Mouse (Mus musculus): Measurements from ENCODE around the gene S1pr1.

The S1pr1 gene

DNA sequence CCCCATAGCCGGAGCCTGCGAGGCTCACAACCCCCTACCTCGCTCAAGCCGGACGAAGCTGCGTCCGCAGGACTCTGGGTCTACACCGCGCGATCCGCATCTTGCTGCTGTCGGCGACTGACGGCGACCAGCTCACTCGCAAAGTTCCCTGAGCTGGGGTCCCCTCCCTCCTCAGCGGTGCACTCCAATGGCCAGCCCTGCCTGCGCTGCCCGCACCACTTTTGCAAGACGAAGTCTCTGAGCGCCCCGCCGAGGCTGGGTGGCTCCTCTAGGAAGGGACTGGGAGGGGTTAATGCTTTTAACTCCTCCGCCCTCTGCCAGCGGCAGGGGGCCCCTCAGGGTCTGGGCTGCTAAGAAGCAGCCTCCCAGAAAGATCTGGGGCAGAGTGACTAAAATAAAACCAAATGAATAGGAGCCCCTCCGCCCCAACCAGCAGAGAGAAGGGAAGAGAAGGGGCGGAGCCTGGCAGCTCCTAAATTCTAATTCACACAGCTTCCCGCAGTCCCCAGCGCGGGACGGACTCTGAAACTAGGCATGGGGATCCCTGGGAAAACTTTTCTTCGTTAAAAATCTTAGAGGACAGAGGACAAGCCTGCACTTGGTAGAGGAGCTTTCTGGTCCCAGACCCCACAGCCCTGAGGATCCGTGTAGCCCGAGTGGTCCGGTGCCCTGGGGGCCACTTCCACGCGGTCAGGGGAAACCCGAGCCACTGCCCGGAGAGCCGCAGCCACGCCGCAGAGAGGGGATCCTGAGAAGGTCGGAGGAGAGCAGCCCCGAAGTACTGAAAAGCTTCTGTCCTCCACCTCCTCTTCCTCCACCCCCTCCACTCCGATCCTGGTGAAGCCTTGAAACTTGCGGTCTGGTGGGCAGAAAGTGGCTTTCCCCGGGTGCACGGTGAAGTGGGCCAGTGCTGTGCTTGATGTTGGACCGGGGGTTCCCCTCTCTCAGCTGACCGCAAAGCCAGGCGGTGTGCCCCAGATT, at the start of gene S1pr1:
Gene S1pr1, minus strand, starts transcription at position 402 of the 981 bp plus-strand sequence.
- DNase-seq (ENCODE audit: low read depth, low spot score): peak; percentile 78

DNA sequence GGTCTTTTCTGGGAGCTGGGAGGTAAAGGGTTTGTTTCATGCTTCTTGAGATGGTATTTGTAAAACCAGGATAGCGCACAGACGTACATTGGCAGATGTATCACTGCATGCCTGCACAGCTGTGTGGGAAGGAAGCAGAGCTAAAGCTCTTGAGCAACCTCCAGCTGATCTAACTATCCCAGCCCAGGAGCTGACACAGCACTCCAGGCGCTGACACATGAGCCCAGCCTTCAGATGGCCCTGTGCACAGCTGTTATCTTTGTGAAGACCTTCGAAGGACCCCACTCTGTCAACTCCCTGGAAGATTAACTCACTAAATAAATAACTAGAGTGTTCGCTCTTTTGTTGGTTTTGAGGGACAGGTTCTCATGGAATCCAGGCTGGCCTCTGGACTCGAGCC, 48.4 kb upstream of the S1pr1 start:
- peak; percentile 12 for DNase-seq (ENCODE audit: low read depth, low spot score)

- DNase-seq (ENCODE audit: low read depth, low spot score): no peak
These were observed 48.0 kb upstream of the S1pr1 start for GRCm38 (mm10) chr3:115762841-115763240.

GRCm38 (mm10) chr3:115759659-115760058, 44.8 kb upstream of the S1pr1 start:
- DNase-seq (ENCODE audit: low read depth, low spot score): no peak

DNA sequence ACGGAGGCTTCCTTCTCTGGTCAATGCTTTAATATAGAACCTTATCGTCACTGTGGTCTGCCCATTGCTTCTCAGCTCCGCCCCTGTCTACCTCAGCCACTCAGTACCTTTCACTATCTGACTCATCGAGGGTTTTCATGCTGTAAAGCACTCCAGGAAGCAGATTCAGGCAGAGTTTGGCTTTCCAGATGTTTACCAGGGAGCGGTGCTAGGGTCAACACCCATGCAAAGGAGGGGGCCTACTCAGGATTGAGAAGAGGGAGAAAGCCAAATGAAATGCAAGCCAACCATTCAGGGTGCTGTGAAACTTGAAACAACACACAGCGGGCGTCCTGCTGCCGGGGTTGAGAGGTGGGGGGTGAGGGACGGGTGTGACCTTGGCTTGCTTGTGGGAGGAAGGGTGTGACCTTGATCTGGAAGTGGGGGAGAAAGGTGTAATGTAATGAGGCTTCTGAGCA, 43.6 kb upstream of the S1pr1 start:
- DNase-seq (ENCODE audit: low read depth, low spot score): peak; percentile 16

- no peak for DNase-seq (ENCODE audit: low read depth, low spot score)
These were observed 39.6 kb upstream of the S1pr1 start for GRCm38 (mm10) chr3:115754466-115754865.

GRCm38 (mm10) chr3:115750369-115750768, 35.5 kb upstream of the S1pr1 start:
- DNase-seq (ENCODE audit: low read depth, low spot score): no peak

- peak; percentile 52 for DNase-seq (ENCODE audit: low read depth, low spot score)
These were observed 33.6 kb upstream of the S1pr1 start for GRCm38 (mm10) chr3:115748289-115748989.

GRCm38 (mm10) chr3:115746511-115746910, 31.6 kb upstream of the S1pr1 start:
- DNase-seq (ENCODE audit: low read depth, low spot score): no peak

- DNase-seq (ENCODE audit: low read depth, low spot score): no peak
These were observed 30.2 kb upstream of the S1pr1 start for GRCm38 (mm10) chr3:115745088-115745487.

- no peak for DNase-seq (ENCODE audit: low read depth, low spot score)
These were observed 23.7 kb upstream of the S1pr1 start for GRCm38 (mm10) chr3:115738524-115738923.

GRCm38 (mm10) chr3:115737785-115738318, 23.0 kb upstream of the S1pr1 start:
- DNase-seq (ENCODE audit: low read depth, low spot score): no peak

GRCm38 (mm10) chr3:115735540-115735939, 20.7 kb upstream of the S1pr1 start:
- DNase-seq (ENCODE audit: low read depth, low spot score): no peak

- no peak for DNase-seq (ENCODE audit: low read depth, low spot score)
These were observed 20.0 kb upstream of the S1pr1 start for GRCm38 (mm10) chr3:115734841-115735240.

- DNase-seq (ENCODE audit: low read depth, low spot score): no peak
These were observed 15.5 kb upstream of the S1pr1 start for GRCm38 (mm10) chr3:115730336-115730735.

GRCm38 (mm10) chr3:115729187-115729586, 14.3 kb upstream of the S1pr1 start:
- no peak for DNase-seq (ENCODE audit: low read depth, low spot score)

- no peak for DNase-seq (ENCODE audit: low read depth, low spot score)
These were observed 13.3 kb upstream of the S1pr1 start for GRCm38 (mm10) chr3:115728211-115728610.

GRCm38 (mm10) chr3:115718886-115719285, 4.0 kb upstream of the S1pr1 start:
- DNase-seq (ENCODE audit: low read depth, low spot score): no peak

- no peak for DNase-seq (ENCODE audit: low read depth, low spot score)
These were observed 1.1 kb upstream of the S1pr1 start for GRCm38 (mm10) chr3:115715900-115716515.

GRCm38 (mm10) chr3:115714049-115714435, 830 bp downstream of the S1pr1 start:
- DNase-seq (ENCODE audit: low read depth, low spot score): peak; percentile 50

GRCm38 (mm10) chr3:115713417-115714048, 1.3 kb downstream of the S1pr1 start:
- DNase-seq (ENCODE audit: low read depth, low spot score): no peak
